Comparison of ENCODE assay signal across 8 mouse cellular contexts in the genomic region with DNA sequence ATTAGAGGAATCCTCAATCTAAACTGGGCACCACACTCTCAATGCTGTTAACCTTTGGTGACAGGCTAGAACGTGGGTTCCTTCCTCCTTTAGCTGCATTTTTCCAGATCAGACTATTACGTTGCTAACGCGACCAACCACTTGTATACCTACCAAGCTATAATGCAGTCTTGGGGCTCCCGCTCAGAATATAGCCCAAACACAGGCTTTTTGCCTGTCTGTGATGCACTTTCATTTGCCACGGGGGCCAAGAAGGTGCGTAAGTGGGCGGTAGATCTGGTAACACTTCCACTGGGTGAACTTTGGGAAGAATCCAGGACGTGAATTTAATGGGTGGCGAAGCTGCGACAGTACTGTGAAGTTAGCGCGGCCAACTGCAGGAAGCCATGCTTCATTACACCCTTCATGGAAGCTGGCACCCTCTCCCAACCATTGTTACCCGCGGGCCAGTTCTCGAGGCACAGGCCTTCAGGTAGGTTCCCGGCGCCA. TPM values are rescaled to one million over a fixed set of nuclear protein-coding genes. Genes with fewer than 3 reads are reported as not detected.
DNase-seq lines count a peak whose midpoint lies in the region; ATAC-seq and TF ChIP-seq lines count a peak whose summit lies in the region.

No protein-coding gene starts in this region.

- peak overlapping the region; percentile 57 for H3K4me2 ChIP-seq in lung, embryonic 16.5 days (ENCODE audit: low read depth, low read length)

- no peaks in the 10 kb centered on the region for H3K9me3 ChIP-seq in forebrain, embryonic 10.5 days
- H3K9me3 ChIP-seq in lung, embryonic 16.5 days (ENCODE audit: control insufficient read depth, low read length), result no peaks in the 10 kb centered on the region

- peak; percentile 75 for DNase-seq in embryo, embryonic 10.5 days (ENCODE audit: low spot score)
- no peak for DNase-seq in embryo, embryonic 11 days
- peak; percentile 56 for DNase-seq in adrenal gland, adult 8-10 months
- peak; percentile 67 for DNase-seq in forebrain, embryonic 10.5 days (ENCODE audit: extremely low spot score, low spot score)
- peak; percentile 67 for DNase-seq in heart, postnatal 4 days
- peak; percentile 60 to 70 for DNase-seq in layer of hippocampus, postnatal 10 days (ENCODE audit: low spot score in 2 of 2)

- H3K27me3 ChIP-seq in forebrain, embryonic 10.5 days (ENCODE audit: poor library complexity, severe bottlenecking), result no peaks in the 10 kb centered on the region
- H3K27me3 ChIP-seq in lung, embryonic 16.5 days (ENCODE audit: control insufficient read depth, insufficient read depth, low read depth, low read length), result no peaks in the 10 kb centered on the region

- peak overlapping the region; percentile 94 for H3K9ac ChIP-seq in lung, embryonic 16.5 days (ENCODE audit: low read length)

- no peak for TF ChIP-seq CTCF in olfactory bulb, adult 2 months (IDR thresholded peaks at IDR 0.05; ENCODE audit: insufficient read depth, low read depth, low read length)

- peaks cover 64% of the 10 kb centered on the region for H3K4me1 ChIP-seq in forebrain, embryonic 10.5 days
- peaks cover 15% of the 10 kb centered on the region for H3K4me1 ChIP-seq in lung, embryonic 16.5 days (replicated peaks; ENCODE audit: control insufficient read depth, insufficient read depth, low read length)
- peaks cover 5% of the 10 kb centered on the region for H3K4me1 ChIP-seq in olfactory bulb, adult 2 months (ENCODE audit: control insufficient read depth, insufficient read depth, low read length)

- under 1% methylated on average over 18 of the region's 18 CpGs for WGBS in forebrain, embryonic 10.5 days
- under 1% methylated on average over 18 of the region's 18 CpGs for WGBS in lung, embryonic 16.5 days
- WGBS in olfactory bulb, adult 2 months, result under 1% methylated on average over 18 of the region's 18 CpGs

- H3K4me3 ChIP-seq in forebrain, embryonic 10.5 days, result peak overlapping the region; percentile 90
- peak overlapping the region; percentile 76 for H3K4me3 ChIP-seq in lung, embryonic 16.5 days (ENCODE audit: low read length)
- H3K4me3 ChIP-seq in olfactory bulb, adult 2 months (ENCODE audit: insufficient read depth, low read depth, low read length), result peak overlapping the region; percentile 92

- peak overlapping the region; percentile 100 for H3K27ac ChIP-seq in forebrain, embryonic 10.5 days
- peak overlapping the region; percentile 99 for H3K27ac ChIP-seq in lung, embryonic 16.5 days (ENCODE audit: low read length)
- peak overlapping the region; percentile 92 for H3K27ac ChIP-seq in olfactory bulb, adult 2 months (ENCODE audit: insufficient read depth, low read depth, low read length)

- peaks cover 25% of the 10 kb centered on the region for H3K36me3 ChIP-seq in forebrain, embryonic 10.5 days (replicated peaks)
- peaks cover 6% of the 10 kb centered on the region for H3K36me3 ChIP-seq in lung, embryonic 16.5 days (ENCODE audit: control insufficient read depth, insufficient read depth, low read length)

- peak; percentile 42 for ATAC-seq in lung, embryonic 16.5 days (ENCODE audit: low read depth)

- no peak for TF ChIP-seq POLR2A in olfactory bulb, adult 2 months (IDR thresholded peaks at IDR 0.05; ENCODE audit: insufficient read depth, low read depth, low read length)

RNA-seq across cellular contexts. Expression of a gene that starts 8.8 kb away (rescaled TPM):
- 10 to 100 TPM; 38.8 to 84.1 (median 45.1) TPM for total RNA-seq in adrenal gland, adult 8-10 months (2022)
- polyA plus RNA-seq in forebrain, embryonic 10.5 days (2016; fragmentation: Nextera tagmentation; extraction: Ambion mirVana), result 65.0 and 68.0 TPM in 2 replicates
- total RNA-seq in heart, postnatal 4 days (2021), result 10 to 100 TPM; 41.5 to 44.3 TPM
- total RNA-seq in layer of hippocampus, postnatal 10 days (2021), result 10 to 100 TPM; 48.8 to 58.2 TPM
- polyA plus RNA-seq in lung, embryonic 16.5 days (2015; fragmentation: Nextera tagmentation; extraction: Ambion mirVana), result 56.1 and 57.9 TPM in 2 replicates
- 433 TPM in 1 of 2 replicates, not detected in the other for polyA plus RNA-seq in olfactory bulb, adult 2 months (2012; ENCODE audit: insufficient read depth, insufficient read length, low replicate concordance, missing spikeins)

RNA-seq across cellular contexts. Expression of a gene that starts 15.0 kb away (rescaled TPM):
- 1 to 10 TPM; 2.0 to 5.2 (median 3.5) TPM for total RNA-seq in adrenal gland, adult 8-10 months (2022)
- 16.0 and 17.2 TPM in 2 replicates for polyA plus RNA-seq in forebrain, embryonic 10.5 days (2016; fragmentation: Nextera tagmentation; extraction: Ambion mirVana)
- 1 to 10 TPM; 6.3 to 7.2 TPM for total RNA-seq in heart, postnatal 4 days (2021)
- total RNA-seq in layer of hippocampus, postnatal 10 days (2021), result 10 to 100 TPM; 12.7 to 14.8 TPM
- polyA plus RNA-seq in lung, embryonic 16.5 days (2015; fragmentation: Nextera tagmentation; extraction: Ambion mirVana), result 5.1 and 5.5 TPM in 2 replicates
- polyA plus RNA-seq in olfactory bulb, adult 2 months (2012; ENCODE audit: insufficient read depth, insufficient read length, low replicate concordance, missing spikeins), result not detected in 2 replicates

RNA-seq across cellular contexts. Expression of a gene that starts 26.3 kb away (rescaled TPM):
- total RNA-seq in adrenal gland, adult 8-10 months (2022), result 1 to 10 TPM; 1.1 to 2.4 (median 1.4) TPM
- polyA plus RNA-seq in forebrain, embryonic 10.5 days (2016; fragmentation: Nextera tagmentation; extraction: Ambion mirVana), result 13.8 and 17.9 TPM in 2 replicates
- 1 to 10 TPM; 4.7 to 5.0 TPM for total RNA-seq in heart, postnatal 4 days (2021)
- total RNA-seq in layer of hippocampus, postnatal 10 days (2021), result 1 to 10 TPM; 3.3 to 3.8 TPM
- polyA plus RNA-seq in lung, embryonic 16.5 days (2015; fragmentation: Nextera tagmentation; extraction: Ambion mirVana), result 12.1 and 13.1 TPM in 2 replicates
- not detected in 2 replicates for polyA plus RNA-seq in olfactory bulb, adult 2 months (2012; ENCODE audit: insufficient read depth, insufficient read length, low replicate concordance, missing spikeins)
